Mouse (Mus musculus) kidney, adult 8-10 months (tissue): ENCODE measurements at regions not wholly inside any gene's neighbourhood (a gene's known extent, or its start where the extent isn't known, plus 50 kb on each side); places are given as distances from the start of the nearest gene placed in this dataset.

Experiments used
- DNase-seq, 2 experiments: peaks; one replicate each; pipeline ENCODE4 v3.0.0; 2022

- DNase-seq, result no peak
Observed at GRCm38 (mm10) chr7:67895166-67895565, 57.5 kb upstream of the Igf1r start.

GRCm38 (mm10) chr7:67892917-67893316 is 59.7 kb upstream of the Igf1r start:
- no peak for DNase-seq

- DNase-seq, result no peak
Observed at GRCm38 (mm10) chr7:67883040-67883439, 69.6 kb upstream of the Igf1r start.

GRCm38 (mm10) chr7:67882606-67883005 is 70.0 kb upstream of the Igf1r start:
- no peak for DNase-seq

DNA sequence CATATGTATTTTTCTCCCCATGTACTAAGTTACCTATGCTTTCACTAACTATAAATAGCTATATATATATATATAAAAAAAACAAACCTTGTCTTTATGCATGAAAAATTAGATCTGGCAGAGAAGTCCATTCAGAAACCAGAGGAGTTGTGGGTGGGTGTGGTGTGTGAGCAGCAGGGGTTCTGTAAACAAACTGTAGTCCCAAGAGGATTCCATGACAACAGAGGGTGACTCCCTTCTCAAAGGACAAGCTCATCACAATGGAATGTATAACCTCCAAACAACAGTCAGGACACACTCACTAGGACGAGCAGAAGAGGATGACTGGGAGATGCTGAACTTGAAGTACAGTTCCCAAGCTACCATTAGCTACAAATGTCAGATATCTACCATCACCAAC is 74.4 kb upstream of the Igf1r start:
- DNase-seq, result no peak

GRCm38 (mm10) chr7:67877587-67877986 is 75.0 kb upstream of the Igf1r start:
- DNase-seq, result no peak

DNA sequence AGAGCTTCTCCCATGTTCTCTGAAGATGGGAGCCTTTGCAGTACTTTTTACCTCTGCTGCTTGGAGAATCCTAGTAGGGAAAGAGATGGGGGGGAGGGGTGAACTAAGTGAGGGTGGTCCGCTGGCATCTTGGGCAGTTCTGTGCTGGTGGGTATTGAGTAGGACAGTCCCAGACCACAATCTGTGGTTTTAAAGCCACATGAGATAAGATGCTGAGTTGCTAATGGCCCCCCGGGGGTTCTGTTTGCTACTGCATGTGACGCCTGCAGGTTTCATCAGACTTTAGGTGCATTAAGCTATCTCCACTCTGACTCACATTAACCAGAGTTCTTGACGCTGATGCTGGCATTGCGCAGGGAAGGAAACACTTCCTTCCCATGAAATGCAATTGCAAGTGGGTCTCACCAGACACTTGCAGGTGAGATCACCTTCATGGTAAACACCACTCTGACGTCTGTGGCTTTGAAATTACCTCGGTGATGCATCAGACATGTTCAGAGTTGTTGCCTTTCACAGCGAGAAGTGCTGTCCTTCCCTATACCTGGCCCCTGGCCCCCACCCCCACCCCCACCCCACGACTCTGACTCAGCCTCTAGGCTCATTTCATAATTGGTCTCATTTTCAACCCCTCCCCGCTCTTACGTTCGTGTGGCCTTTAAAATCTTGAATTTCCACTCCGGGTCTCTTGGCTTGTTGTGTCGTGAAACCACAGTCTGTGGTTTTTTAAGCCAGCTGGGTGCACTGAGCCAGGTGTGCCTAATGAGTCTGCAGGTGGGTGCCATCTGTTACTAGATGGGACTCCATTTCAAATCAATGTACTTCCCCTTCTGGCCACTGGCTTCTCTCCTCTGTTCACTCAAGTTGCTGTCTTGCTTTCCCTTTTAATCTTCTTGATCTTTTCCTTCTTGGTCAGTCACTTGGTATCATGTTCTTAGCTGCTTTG is 94.8 kb upstream of the Synm start:
- no peak for DNase-seq

- DNase-seq, result no peak
Observed at GRCm38 (mm10) chr7:67852859-67853258, 93.3 kb upstream of the Synm start.

DNA sequence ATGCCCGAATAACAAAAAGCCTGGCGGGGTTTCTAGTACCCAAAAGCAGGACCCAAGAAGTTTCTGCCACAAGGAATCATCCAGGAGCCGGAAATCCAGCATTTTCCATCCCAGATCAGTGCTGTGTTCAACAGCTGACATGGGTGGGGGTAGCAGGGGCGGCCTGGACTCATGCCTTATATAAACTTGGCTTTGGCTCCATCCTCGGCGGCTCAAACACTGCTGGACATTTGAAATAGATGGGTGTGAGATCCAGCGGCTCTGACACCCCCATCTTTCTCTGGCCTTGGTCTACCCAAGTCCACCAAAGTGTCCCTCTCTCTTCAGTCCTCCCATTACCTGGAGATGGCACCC is 89.9 kb upstream of the Synm start:
- DNase-seq, result no peak

DNA sequence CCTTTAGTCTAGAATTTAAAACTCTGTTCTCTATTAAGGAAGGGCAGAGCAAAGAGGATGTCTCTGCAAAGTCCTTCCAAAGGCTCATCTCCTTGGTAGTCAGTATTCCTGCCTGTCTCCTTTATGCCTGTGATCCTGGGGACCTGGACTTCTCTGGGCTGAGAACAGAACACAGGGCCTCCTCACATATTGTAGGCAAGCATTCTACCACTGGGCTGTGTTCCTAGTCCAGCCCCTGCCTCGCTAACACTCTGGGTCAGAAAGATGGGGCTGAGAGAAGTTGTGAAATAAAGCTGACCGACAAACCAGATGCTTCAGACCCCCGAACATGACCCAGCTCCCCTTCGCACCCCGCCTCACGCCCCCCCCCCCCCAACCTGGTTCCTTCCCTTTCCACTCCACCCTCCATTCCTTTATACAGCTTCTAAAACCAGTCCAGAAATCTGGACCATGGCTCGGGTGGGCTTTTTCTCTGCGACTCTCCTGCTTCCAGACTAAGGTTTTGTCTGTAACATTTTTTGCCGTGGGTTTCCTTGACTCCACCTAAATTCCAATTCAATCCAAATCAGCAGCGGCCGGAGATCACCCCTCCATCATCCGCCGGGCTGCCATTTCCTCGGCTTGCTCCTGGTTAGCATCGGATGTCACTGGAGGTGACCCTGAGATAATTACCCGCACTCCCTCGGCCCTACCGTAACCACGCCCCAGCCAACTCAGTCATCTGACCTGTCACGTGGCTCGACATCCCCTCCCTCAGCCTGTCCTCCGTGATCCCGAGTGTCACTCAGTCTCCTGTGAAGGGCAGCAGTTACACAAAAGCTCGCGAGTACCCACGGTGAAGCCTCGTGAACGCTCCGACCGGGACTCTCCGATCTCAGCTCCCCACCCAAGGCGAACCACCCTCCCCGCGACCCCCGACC is 89.3 kb upstream of the Synm start:
- DNase-seq, result peak; percentile 42 to 65

- DNase-seq, result peak; percentile 23 to 35
Observed at GRCm38 (mm10) chr7:67846796-67847195, 87.3 kb upstream of the Synm start.

DNA sequence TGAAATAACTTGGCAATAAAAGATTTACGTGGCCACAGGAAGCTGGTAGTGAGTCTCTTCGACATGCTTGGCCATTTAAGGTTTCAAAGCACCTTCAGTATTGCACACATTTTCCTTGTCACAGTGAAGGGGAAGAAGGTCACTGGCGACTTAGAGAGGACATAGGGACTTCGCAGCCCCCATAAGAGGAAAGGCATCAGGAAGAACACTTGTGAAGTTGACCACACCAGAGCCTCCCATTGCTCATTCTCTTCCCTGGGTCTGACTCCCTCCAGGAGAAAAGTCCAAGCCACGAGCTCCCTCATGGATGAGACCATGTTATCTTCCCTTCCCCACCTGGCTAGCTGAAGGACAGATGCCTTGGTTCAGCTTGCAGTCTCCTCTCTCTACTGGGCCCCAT is 77.4 kb upstream of the Synm start:
- DNase-seq, result no peak

DNA sequence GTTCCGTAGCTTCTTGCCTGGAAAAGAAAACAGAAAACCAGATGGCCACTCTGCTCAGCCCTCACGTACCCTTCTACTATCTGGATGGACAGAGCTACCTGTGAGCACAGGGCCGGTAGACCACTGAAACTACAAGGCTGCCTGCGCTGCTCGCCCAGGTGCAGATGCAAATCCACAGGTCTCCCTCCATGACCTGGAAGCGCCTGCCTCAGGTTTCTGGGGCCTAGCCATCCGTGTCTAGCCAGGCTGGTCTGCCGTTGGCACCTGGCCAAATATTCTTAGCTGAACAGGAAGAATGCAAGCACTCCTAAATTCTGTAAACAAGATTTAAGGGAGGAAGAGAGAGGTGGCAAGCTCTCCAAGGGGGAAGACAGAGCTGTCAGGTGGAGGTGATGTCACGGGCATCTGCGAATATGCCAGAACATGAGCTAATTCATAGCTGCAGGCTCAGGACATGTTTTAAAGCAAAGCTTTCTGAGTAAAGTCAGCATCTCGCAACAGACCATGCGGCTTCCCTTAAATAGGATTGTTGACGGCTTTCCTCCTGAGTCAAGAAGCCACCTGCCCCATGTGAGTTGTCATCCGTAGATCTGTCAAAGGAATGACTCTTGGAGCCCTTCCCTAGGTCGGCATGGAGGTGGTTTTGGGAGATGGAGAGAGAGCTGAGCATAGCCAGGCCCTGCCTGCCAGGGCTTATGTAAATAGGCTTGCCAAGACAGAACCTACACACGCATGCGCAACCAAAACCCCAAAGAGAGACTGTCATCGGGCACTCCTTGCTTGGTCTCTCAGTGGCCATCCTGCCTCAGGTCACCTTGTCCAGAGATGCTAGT is 76.8 kb upstream of the Synm start:
- peak; percentile 41 to 58 for DNase-seq

GRCm38 (mm10) chr7:67831738-67832137 is 72.2 kb upstream of the Synm start:
- DNase-seq, result no peak

- DNase-seq, result no peak
Observed at GRCm38 (mm10) chr7:67827386-67827785, 67.8 kb upstream of the Synm start.

GRCm38 (mm10) chr7:67826936-67827335 is 67.4 kb upstream of the Synm start:
- no peak for DNase-seq

GRCm38 (mm10) chr7:67826368-67826767 is 66.8 kb upstream of the Synm start:
- no peak for DNase-seq

DNA sequence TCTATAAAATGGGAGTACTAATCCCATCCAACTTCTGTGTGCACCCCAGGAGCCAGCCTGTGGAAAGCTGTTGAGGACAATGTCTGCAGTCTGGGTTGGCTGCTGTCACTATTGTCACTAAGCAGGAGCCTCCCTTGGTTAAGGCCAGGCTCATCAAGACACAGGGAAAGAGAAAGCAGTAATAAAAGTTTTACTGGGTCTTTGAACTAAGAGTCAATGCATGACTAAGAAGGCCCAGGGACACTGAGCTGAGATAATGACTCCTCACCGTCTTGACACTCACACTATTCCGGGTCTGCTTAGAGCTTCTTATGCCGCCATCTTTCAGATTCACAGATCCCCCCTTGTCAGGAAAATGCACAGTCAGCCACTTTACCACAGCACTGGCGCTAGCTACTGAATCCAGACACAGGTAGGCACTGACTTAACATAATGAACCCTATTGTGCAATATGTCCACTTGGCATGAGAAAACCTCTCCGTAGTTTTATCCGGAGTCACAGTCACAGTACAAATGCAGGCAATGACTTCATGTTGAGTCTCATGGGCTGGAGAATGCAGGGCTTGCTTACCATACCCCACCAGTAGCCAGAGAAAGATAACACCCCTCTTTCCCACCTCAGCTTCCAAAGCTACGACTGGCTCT is 66.2 kb upstream of the Synm start:
- no peak for DNase-seq

GRCm38 (mm10) chr7:67823943-67824645 is 64.6 kb upstream of the Synm start:
- DNase-seq, result no peak

- DNase-seq, result no peak
Observed at GRCm38 (mm10) chr7:67819551-67819950, 60.0 kb upstream of the Synm start.

DNA sequence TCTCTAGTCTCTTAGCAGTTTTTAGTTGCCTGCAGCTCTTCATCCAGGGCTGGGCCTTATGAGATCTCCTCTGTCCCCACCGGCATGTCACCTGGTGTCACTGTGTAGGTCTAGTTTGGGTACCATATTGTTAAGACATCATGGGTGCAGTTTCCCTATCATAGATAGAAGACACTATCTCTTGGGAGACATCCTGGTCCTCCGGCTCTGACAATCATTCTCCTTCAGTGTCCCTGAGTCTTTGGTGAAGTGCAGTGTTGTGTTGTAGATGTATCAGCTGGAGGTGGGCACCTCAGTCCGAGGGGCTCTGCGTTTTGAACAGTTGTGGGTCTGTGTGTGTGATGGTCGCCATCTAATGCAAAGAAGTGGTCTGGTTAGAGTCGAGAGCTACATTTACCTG is 58.0 kb upstream of the Synm start:
- no peak for DNase-seq

GRCm38 (mm10) chr7:67814861-67815260 is 55.3 kb upstream of the Synm start:
- DNase-seq, result no peak
